Mouse (Mus musculus): ENCODE results near the gene Ice2. TPM values are rescaled to one million over a fixed set of nuclear protein-coding genes. Genes with fewer than 3 reads are reported as not detected.

Ice2 gene
- polyA plus RNA-seq, 1 experiment: 1.6 TPM

Other genes starting within 250 kb of the Ice2 start
- gene Anxa2, start 55.7 kb downstream of the Ice2 start, polyA plus RNA-seq (2012; rRNA removed): 898 and 1,061 TPM in 2 replicates

Data from large intestine, adult 2 months (tissue).